Mouse (Mus musculus) midbrain, postnatal 0 days (tissue): ENCODE data around the gene 2810021J22Rik. TPM values are rescaled to one million over a fixed set of nuclear protein-coding genes. Genes with fewer than 3 reads are reported as not detected.
"Not testable (repeated sequence)": the region's sequence is repeated elsewhere in the genome, so short reads cannot be mapped to it uniquely, and the experiment has no call there.

Experiments
- ATAC-seq: fragments of 200-750 bp; cut with Nextera tagmentation; 2 replicates; pipeline ENCODE4 v1.8.0; 2017; ENCODE audit warnings: moderate number of reproducible peaks, mild to moderate bottlenecking, moderate TSS enrichment, moderate library complexity; ENCODE audit not compliant: low FRiP score
- DNase-seq: peaks from one replicate; pipeline ENCODE4 v3.0.0-alpha.2; 2015; ENCODE audit warnings: low spot score
- H3K27ac ChIP-seq: fragments of 300-500 bp; sonication (generic); 2 replicates; pipeline ENCODE4 v1.5.1; 2014; ENCODE audit warnings: low read depth, mild to moderate bottlenecking, low read length, mixed read lengths
- H3K27me3 ChIP-seq: fragments of 300-500 bp; sonication (generic); 2 replicates; pipeline ENCODE4 v1.6.1; 2014; ENCODE audit warnings: low read length, control low read depth, mixed read lengths; ENCODE audit not compliant: insufficient read depth
- H3K36me3 ChIP-seq: fragments of 300-500 bp; sonication (generic); 2 replicates; pipeline ENCODE4 v1.6.1; 2014; ENCODE audit warnings: low read length, control low read depth, mixed read lengths; ENCODE audit not compliant: insufficient read depth
- H3K4me1 ChIP-seq: fragments of 300-500 bp; sonication (generic); 2 replicates; pipeline ENCODE4 v1.6.1; 2014; ENCODE audit warnings: mild to moderate bottlenecking, control low read depth, antibody characterized with exemption, low read length, mixed read lengths; ENCODE audit not compliant: insufficient read depth
- H3K4me2 ChIP-seq: fragments of 300-500 bp; sonication (generic); 2 replicates; pipeline ENCODE4 v1.6.1; 2014; ENCODE audit warnings: low read depth, mild to moderate bottlenecking, low read length, mixed read lengths; ENCODE audit not compliant: poor library complexity, severe bottlenecking
- H3K4me3 ChIP-seq: fragments of 300-500 bp; sonication (generic); 2 replicates; pipeline ENCODE4 v1.5.1; 2014; ENCODE audit warnings: low read depth, mild to moderate bottlenecking, low read length, moderate library complexity
- H3K9ac ChIP-seq: fragments of 300-500 bp; sonication (generic); replicated peaks from 2 replicates; pipeline ENCODE4 v1.6.1; 2014; ENCODE audit warnings: mild to moderate bottlenecking, low read length, moderate library complexity, mixed read lengths; ENCODE audit not compliant: poor library complexity, severe bottlenecking
- H3K9me3 ChIP-seq: fragments of 300-500 bp; sonication (generic); 2 replicates; pipeline ENCODE4 v1.6.1; 2016; ENCODE audit warnings: low read length, control low read depth
- CTCF ChIP-seq: IDR thresholded peaks from 2 replicates; pipeline ENCODE4 v1.5.1; 2016; ENCODE audit warnings: antibody characterized with exemption, mild to moderate bottlenecking
- WGBS: fragments of 180-500 bp; shearing (Covaris S2); extraction: QIAGEN DNeasy Blood & Tissue Kit; methylation state at CpG from one replicate; pipeline ENCODE4 v1.1.7; 2014; 5-methylcytosine and 5-hydroxymethylcytosine counted together
- polyA plus RNA-seq: library from polyadenylated mRNA; unstranded; fragments of >200 nt; fragmentation: Nextera tagmentation; extraction: Ambion mirVana; gene quantifications from 2 replicates; pipeline ENCODE4 v1.2.1, GENCODE M21; 2015
- total RNA-seq: library from RNA; depleted of rRNA; stranded (reverse); fragments of >200 nt; gene quantifications from 2 replicates; pipeline ENCODE4 v1.2.3, GENCODE M21; 2014; rRNA removed

The 2810021J22Rik gene
- 10.1 and 14.9 TPM in 2 replicates for total RNA-seq
- 6.8 and 7.4 TPM in 2 replicates for polyA plus RNA-seq

DNA sequence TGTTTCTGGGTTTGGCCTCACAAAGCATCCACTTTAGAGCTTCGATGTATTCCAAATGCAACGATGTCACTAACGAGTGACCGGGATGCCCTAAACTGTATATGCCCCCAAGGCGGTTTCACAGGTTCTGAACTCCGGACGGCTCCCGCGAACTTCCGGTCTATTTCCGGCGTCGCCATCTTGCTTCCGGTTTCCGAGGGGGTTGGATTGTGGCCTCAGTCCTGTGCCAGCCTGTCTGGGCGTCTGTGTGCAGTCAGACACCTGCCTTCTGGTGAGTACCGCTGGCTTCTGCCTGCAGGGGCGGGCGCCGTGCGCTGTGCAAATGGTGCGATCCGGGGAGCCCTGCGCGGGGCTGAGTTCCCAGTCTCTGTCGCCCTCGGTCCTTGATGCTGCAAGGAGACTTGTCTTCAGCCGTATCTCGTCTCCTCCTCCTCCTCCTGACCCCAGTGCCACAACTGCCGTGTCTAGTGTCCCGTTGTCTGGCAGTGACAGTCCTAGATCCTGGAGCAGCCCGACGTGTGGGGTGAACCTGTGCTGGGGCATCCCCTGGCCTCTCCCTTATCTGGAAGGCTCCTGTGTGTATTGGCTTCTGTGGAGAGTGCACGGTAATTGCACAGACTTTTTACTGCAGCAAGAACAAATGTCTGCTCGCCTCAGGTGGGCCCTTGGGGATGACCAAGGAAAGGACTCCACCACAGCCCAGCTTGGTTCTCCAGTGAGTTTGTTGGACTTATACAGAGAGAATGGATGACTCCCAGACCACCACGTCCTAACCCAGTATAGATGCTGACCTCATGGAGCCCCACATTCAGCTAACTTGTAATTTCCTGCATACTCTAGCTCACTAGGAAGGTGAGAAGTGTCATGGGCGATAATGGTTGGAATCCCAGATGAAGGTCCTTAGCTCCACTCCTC lies at the start of gene 2810021J22Rik:
TSS of gene 2810021J22Rik (plus strand) at position 178 of the 915 bp plus-strand sequence.
- 0 out of 2 replicates have a peak, but pooled peaks have one; percentile 9 for TF ChIP-seq CTCF
- 4% methylated on average over 37 of the region's 37 CpGs for WGBS
- no peaks in the 10 kb centered on the region for H3K27me3 ChIP-seq
- H3K4me3 ChIP-seq: peak within 1 kb of the TSS; percentile 79
- ATAC-seq (peak; percentile 89), DNase-seq (peak; percentile 87)
- peaks cover 9% of the 10 kb centered on the region; the same call in 1 of the 2 replicates for H3K4me1 ChIP-seq
- peak within 1 kb of the TSS; percentile 86 for H3K9ac ChIP-seq
- no peaks in the 10 kb centered on the region for H3K9me3 ChIP-seq
- H3K27ac ChIP-seq: peak within 1 kb of the TSS; percentile 79
- H3K4me2 ChIP-seq: peak within 1 kb of the TSS; percentile 63
- H3K36me3 ChIP-seq: peaks cover 9% of the 10 kb centered on the region; the same call in 1 of the 2 replicates

DNA sequence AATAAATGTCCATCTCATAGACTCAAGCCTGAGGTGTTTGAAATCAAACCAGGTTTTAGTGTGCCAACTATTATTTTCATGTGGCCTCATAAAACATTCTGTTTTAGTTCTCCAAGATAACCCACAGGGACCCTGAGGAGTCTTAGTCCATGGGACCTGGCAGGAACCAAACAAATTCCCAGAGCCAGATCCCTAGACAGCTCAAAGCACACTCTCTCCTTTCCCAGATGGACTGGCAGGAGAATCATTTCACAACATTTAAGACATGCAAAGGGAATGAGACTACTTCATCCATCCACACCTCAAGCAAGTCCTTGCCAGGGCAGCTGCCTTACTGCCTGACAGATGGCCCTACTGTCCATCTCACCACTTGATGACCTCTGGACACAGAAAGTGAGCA lies 38.1 kb upstream of the 2810021J22Rik start, which contains the start of gene Olfr312:
TSS of gene Olfr312 (plus strand) at position 301 of the 400 bp plus-strand sequence.
- H3K4me1 ChIP-seq, H3K4me3 ChIP-seq, H3K36me3 ChIP-seq, H3K27ac ChIP-seq, H3K9ac ChIP-seq, H3K9me3 ChIP-seq, H3K4me2 ChIP-seq, H3K27me3 ChIP-seq, DNase-seq, ATAC-seq: not testable (repeated sequence)

DNA sequence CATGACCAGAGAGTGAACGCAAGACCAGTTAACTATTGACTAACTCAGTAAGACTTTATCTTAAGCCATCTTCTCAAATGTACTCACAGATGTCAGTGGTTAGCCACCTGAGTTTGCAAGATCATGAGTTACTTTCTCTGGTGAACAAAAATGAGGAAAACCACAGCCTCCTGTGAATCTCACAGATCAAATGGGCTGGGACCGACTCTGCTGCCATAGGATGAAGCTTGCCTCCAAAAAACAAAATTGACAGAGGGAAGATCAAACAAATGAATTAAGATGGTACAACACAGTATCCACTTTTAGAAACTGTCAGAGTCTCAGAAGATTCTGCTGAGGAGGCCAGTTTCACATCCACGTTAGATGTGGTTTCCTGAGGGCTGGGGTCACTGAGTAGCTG lies 37.3 kb upstream of the 2810021J22Rik start:
- DNase-seq: no peak
- H3K9me3 ChIP-seq: no peaks in the 10 kb centered on the region
- no peaks in the 10 kb centered on the region for H3K4me1 ChIP-seq
- ATAC-seq: no peak
- no peaks in the 10 kb centered on the region for H3K36me3 ChIP-seq
- no peak overlapping the region for H3K4me3 ChIP-seq
- no peaks in the 10 kb centered on the region for H3K27me3 ChIP-seq
- no peak for TF ChIP-seq CTCF
- 86% methylated on average over 3 of the region's 3 CpGs for WGBS
- no peak overlapping the region for H3K4me2 ChIP-seq
- H3K27ac ChIP-seq: no peak overlapping the region
- no peak overlapping the region for H3K9ac ChIP-seq

DNA sequence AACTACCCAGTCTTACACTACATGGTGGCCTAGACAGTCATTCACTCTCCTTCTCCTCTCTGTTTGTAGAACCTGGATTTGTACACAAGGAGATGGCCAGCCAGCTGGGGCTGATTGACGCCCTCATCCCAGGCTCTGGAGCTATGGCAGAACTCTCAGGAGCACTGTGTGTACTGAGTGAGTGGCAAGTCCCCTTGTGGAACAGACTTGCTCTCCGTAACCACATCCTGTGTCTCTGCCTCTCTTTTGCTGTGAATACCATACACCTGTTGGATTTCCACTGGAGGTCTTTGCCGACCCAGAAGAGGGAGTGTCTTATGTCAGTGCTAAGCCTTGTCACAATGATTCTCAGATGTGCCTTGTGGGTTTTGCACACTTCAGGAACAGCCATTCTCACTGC lies 34.5 kb upstream of the 2810021J22Rik start:
- not testable (repeated sequence) for H3K4me3 ChIP-seq, DNase-seq, H3K9me3 ChIP-seq, H3K27ac ChIP-seq, H3K27me3 ChIP-seq, H3K4me2 ChIP-seq, H3K36me3 ChIP-seq, ATAC-seq, H3K9ac ChIP-seq, H3K4me1 ChIP-seq
- 76% methylated on average over 2 of the region's 3 CpGs for WGBS

DNA sequence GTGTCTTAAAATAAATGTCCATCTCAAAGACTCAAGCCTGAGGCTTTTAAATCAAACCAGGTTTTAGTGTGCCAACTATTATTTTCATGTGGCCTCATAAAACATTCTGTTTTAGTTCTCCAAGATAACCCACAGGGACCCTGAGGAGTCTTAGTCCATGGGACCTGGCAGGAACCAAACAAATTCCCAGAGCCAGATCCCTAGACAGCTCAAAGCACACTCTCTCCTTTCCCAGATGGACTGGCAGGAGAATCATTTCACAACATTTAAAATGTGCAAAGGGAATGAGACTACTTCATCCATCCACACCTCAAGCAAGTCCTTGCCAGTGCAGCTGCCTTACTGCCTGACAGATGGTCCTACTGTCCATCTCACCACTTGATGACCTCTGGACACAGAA lies 28.1 kb upstream of the 2810021J22Rik start, which contains the start of gene Olfr311:
TSS of gene Olfr311 (plus strand) at position 301 of the 400 bp plus-strand sequence.
- not testable (repeated sequence) for H3K4me2 ChIP-seq, DNase-seq, H3K27me3 ChIP-seq, ATAC-seq, H3K9me3 ChIP-seq, H3K4me1 ChIP-seq, H3K27ac ChIP-seq, H3K9ac ChIP-seq, H3K4me3 ChIP-seq, H3K36me3 ChIP-seq

DNA sequence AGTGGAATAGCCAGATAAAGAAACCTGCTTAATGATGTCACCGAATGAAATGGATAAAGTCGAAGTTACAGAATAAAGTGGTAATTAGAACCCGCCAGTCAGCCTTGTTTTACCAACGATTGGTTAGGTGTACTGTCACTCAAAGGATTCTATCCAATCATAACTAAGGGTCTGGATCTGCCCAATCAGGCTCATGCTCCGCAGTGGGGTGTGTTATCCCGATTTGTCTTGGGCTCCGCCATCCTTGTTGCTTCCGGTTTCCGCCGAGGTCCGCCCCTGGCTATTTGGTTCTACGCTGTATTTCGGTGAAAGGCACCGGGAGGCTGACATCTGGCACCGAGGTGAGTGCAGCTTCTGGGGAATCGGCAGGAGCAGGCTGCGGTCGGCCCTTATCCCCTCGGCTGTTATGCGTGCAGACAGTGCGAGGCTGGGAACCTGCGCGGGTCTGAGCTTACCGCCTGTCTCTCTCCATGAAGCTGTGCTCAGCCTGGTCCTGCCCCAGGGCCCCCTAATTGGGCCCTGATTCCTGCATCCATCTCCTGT lies 20.0 kb upstream of the 2810021J22Rik start, which contains the start of gene Gm12258:
TSS of gene Gm12258 (plus strand) at position 240 of the 543 bp plus-strand sequence.
- DNase-seq (peak; percentile 99), ATAC-seq (peak; percentile 100)
- Histone ChIP-seq H3K27me3 (no peaks in the 10 kb centered on the region), H3K9me3 (no peaks in the 10 kb centered on the region), H3K36me3 (peaks cover 11% of the 10 kb centered on the region), H3K9ac (peak within 1 kb of the TSS; percentile 93), H3K4me1 (peaks cover 10% of the 10 kb centered on the region; the same call in 1 of the 2 replicates), H3K4me2 (peak within 1 kb of the TSS; percentile 83), H3K27ac (peak within 1 kb of the TSS; percentile 90), H3K4me3 (peak within 1 kb of the TSS; percentile 81)
- WGBS: under 1% methylated on average over 24 of the region's 24 CpGs
- TF ChIP-seq CTCF: no peak
